Mouse (Mus musculus) layer of hippocampus, adult 11-12 months (tissue): Measurements from ENCODE around the gene Scyl3.

Experiments used
- DNase-seq: peaks from one replicate; pipeline ENCODE4 v3.0.0; 2022; ENCODE audit warnings: low spot score

Scyl3 gene

GRCm38 (mm10) chr1:163964008-163964689, 35.2 kb downstream of the Scyl3 start:
- DNase-seq = no peak

DNA sequence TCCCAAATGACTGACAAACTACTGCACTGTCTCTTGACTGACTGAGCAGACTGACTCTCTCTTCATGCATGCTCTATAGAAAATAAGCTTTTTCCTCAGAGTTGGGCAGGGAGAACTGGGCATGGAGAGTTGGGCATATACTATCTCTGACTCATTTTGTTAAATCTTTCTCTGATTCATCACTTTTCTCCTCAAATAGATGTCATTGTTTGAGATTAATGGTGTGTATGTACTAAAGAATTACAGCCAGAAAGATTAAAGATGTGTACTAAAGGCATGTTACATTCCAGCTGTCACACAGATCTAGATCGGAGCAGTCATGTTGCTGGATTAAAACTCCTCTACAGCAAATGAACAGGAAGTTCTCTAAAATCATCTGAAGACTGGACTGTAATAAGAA, 45.6 kb downstream of the Scyl3 start:
- DNase-seq = no peak

GRCm38 (mm10) chr1:163975088-163975487, 46.2 kb downstream of the Scyl3 start:
- DNase-seq = no peak

DNA sequence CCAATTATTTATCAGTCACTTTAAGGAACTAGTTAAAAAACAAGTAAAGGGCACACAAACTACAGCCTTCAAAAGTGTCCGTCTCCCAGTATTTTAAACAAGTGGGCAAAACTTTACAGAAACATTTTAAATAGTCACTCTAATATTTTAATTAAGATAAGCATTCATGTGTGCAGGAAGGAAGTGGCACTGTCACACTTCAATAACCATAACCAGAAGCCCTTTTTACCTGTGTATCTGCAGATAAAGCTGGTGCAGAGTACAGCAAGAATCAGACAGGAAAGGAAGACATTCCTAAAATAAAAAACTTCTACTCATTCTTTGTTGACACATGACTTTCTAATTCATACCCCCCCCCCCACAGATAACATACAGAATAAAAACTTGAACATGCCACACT, 47.6 kb downstream of the Scyl3 start:
- no peak for DNase-seq

DNA sequence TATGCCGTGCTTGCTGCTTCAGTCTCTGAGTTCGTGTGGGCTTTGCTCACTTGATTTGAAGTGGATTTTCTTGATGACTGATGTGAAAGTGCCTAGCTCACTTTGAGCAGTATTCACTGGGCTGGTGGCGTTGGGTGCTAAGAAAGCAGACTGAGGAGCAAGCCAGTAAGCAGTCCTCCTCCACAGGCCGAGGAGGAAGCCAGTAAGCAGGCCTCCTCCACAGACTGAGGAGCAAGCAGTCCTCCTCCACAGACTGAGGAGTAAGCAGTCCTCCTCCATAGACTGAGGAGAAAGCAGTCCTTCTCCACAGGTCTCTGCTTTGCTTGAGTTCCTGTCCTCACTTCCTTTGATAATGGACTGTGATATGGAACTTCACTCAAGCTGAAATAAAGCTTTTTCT, 63.5 kb downstream of the Scyl3 start:
- no peak for DNase-seq

GRCm38 (mm10) chr1:163994173-163994720, 65.3 kb downstream of the Scyl3 start:
- DNase-seq = no peak

DNA sequence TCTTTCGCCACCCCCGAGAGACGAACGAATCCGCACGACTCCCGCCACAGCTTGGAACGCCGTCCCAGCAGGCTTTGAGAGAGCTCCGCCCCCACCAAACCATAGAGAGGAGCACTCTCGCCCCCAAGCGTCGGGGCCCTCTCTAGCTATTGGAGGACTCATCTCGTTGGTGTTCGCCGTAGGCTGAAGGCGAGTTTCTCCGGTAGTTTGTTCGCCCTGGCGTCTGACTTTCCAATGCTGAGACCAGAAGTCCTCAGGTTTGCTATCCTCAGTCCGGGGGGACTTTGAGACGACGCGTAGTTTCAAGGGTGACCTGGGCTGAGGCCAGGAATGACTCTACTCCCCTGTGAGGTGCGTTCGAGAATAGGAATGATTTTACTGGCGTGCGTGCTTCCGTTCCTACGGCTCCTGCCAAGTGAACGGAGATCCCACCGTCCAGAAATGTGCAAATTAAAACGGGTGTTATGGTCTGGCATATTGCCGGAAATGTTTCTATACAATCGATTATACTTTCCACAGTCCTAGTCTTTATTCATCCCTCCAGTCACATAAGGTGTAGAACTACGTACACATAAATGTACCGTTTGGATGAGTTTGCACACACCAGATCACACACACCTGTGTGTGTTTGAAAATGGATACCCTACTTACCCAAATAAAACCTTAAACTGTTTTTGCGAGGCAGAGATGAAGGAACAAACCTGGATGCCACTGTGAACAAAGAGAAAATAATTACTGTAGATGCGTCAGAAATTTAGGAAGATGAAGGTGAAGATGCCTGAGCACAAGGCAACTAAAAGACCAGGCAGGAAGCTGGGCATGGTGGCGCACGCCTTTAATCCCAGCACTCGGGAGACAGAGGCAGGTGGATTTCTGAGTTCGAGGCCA, 66.1 kb downstream of the Scyl3 start, which contains the start of the genes BC055324 and Mettl18:
Gene BC055324 (minus strand): TSS at position 76 of the 888 bp plus-strand sequence.
Gene Mettl18 (plus strand): TSS at position 169 of the 888 bp plus-strand sequence.
- DNase-seq = peak; percentile 90

DNA sequence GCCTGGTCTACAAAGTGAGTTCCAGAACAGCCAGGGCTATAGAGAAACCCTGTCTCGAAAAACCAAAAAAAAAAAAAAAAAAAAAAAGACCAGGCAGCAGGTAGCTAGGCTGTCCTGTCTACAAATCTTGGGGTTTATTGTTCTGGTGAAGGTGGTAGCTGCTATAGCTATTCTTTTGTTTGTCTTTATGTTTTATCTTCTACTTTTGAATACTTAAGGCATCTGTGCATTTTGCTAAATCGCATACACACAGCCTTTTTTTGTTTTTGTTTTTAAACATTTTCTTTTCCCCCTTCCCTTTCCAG, 66.7 kb downstream of the Scyl3 start:
- no peak for DNase-seq

DNA sequence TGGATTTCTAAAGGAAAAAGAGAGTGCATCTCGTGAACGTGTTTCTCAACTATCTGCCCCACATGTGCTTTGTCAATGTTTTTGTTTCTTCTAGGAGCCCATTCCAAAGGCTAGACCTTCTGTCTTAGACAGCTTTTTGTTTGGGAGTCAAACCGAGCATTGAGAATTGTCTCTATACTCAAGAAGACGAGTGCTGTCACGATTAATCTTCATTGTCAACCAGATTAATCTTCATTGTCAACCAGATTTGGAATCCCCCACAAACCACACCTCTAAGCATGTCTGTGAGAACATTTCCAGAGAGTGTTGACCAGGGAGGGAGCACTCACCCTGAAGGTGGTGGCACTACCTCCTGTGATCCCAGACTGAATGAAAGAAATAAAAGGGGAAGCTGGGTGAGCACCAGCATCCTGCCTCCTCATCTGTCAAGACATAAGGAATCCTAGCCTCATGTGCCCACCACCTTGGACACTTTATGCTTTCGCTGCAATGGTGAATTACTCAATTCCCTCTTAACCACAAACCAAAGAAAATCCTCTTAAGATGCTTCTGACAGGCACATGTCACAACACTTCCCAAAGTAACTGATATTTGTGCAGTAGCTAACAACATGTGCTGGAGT, 73.0 kb downstream of the Scyl3 start:
- DNase-seq = no peak

GRCm38 (mm10) chr1:164004311-164004710, 75.4 kb downstream of the Scyl3 start:
- no peak for DNase-seq
